Mouse (Mus musculus): ENCODE data around the gene Riox1. TPM values are rescaled to one million over a fixed set of nuclear protein-coding genes. Genes with fewer than 3 reads are reported as not detected.
"Not testable (repeated sequence)": the region's sequence is repeated elsewhere in the genome, so short reads cannot be mapped to it uniquely, and the experiment has no call there.

Riox1 gene
- polyA plus RNA-seq, 1 experiment from 2014 or later = 15.3 TPM

GRCm38 (mm10) chr12:83923486-83923859 lies 26.9 kb upstream of the Riox1 start:
- H3K4me2 ChIP-seq = no peak overlapping the region
- no peak for ATAC-seq (ENCODE audit: low FRiP score)
- H3K9me3 ChIP-seq (ENCODE audit: control insufficient read depth, low read length) = no peaks in the 10 kb centered on the region
- peak overlapping the region; percentile 71; the same call in 1 of the 2 replicates for H3K9ac ChIP-seq (ENCODE audit: low read length)
- no peaks in the 10 kb centered on the region for H3K36me3 ChIP-seq (ENCODE audit: control insufficient read depth, insufficient read depth, low read length)
- DNase-seq (ENCODE audit: low spot score, missing footprints) = no peak
- H3K4me1 ChIP-seq (ENCODE audit: control insufficient read depth, insufficient read depth, low read length) = peaks cover 6% of the 10 kb centered on the region; the same call in 1 of the 2 replicates
- no peak overlapping the region for H3K4me3 ChIP-seq (ENCODE audit: low read depth, low read length)
- 93% methylated on average over 1 of the region's 1 CpGs for WGBS
- H3K27me3 ChIP-seq (ENCODE audit: control insufficient read depth, insufficient read depth, low read length) = no peaks in the 10 kb centered on the region
- no peak overlapping the region for H3K27ac ChIP-seq (ENCODE audit: low read depth, low read length)

DNA sequence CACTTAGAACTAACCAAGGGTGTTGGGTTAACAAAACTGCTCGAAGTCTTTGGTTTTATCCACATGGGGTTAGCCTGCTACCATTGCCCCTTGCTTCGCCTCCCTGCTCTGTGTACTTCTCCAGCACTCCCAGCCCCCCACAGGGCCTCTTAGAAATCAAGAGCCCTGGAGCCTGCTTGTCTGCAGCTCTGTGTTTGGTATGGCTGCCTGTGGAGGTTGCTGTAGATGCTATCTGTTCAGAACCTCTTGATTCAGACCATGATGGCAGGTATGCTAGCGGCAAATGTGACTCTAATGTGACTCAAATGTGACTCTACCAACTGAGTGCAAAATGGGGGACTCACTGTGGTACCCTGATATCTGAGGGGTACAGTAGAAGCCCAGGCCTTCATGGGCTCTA lies 26.1 kb upstream of the Riox1 start:
- peaks cover 6% of the 10 kb centered on the region; the same call in 1 of the 2 replicates for H3K4me1 ChIP-seq (ENCODE audit: control insufficient read depth, insufficient read depth, low read length)
- H3K4me3 ChIP-seq (ENCODE audit: low read depth, low read length) = no peak overlapping the region
- H3K9me3 ChIP-seq (ENCODE audit: control insufficient read depth, low read length) = no peaks in the 10 kb centered on the region
- no peak overlapping the region for H3K27ac ChIP-seq (ENCODE audit: low read depth, low read length)
- H3K27me3 ChIP-seq (ENCODE audit: control insufficient read depth, insufficient read depth, low read length) = no peaks in the 10 kb centered on the region
- no peak for DNase-seq (ENCODE audit: low spot score, missing footprints)
- H3K9ac ChIP-seq (ENCODE audit: low read length) = no peak overlapping the region
- ATAC-seq (ENCODE audit: low FRiP score) = no peak
- 56% methylated on average over 3 of the region's 3 CpGs for WGBS
- H3K36me3 ChIP-seq (ENCODE audit: control insufficient read depth, insufficient read depth, low read length) = no peaks in the 10 kb centered on the region
- no peak overlapping the region for H3K4me2 ChIP-seq

DNA sequence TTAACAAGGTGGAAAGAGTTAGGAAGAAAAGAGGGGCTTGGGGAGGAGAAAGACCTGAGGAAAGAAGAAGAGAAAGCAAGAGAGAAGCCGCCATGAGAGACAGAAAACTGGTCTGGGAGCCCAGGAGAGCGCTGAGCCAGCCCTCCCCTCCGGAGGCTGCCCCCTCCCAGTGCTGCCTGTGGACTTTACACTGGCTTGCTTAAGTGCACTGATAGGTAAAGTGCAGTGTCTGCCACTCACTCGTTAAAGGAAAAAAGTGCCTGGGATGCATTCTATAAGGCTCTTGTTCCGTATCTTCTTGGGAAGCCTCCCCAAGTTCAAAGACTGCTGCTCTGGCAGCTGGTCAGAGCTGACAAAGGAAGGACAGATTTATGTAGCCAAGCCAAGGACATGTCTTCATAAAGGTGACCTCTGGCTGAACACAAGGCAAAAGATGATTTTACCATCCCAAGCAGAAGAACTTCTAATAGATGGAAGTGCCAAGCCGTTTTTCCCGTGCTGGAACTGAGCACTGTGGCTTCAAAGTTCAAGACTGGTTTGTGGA lies 25.2 kb upstream of the Riox1 start:
- H3K4me1 ChIP-seq (ENCODE audit: control insufficient read depth, insufficient read depth, low read length) = peaks cover 6% of the 10 kb centered on the region; the same call in 1 of the 2 replicates
- no peaks in the 10 kb centered on the region for H3K27me3 ChIP-seq (ENCODE audit: control insufficient read depth, insufficient read depth, low read length)
- no peak for ATAC-seq (ENCODE audit: low FRiP score)
- no peaks in the 10 kb centered on the region for H3K36me3 ChIP-seq (ENCODE audit: control insufficient read depth, insufficient read depth, low read length)
- H3K9me3 ChIP-seq (ENCODE audit: control insufficient read depth, low read length) = no peaks in the 10 kb centered on the region
- no peak overlapping the region for H3K27ac ChIP-seq (ENCODE audit: low read depth, low read length)
- no peak overlapping the region for H3K9ac ChIP-seq (ENCODE audit: low read length)
- no peak for DNase-seq (ENCODE audit: low spot score, missing footprints)
- H3K4me2 ChIP-seq = no peak overlapping the region
- no peak overlapping the region for H3K4me3 ChIP-seq (ENCODE audit: low read depth, low read length)
- 61% methylated on average over 7 of the region's 7 CpGs for WGBS

DNA sequence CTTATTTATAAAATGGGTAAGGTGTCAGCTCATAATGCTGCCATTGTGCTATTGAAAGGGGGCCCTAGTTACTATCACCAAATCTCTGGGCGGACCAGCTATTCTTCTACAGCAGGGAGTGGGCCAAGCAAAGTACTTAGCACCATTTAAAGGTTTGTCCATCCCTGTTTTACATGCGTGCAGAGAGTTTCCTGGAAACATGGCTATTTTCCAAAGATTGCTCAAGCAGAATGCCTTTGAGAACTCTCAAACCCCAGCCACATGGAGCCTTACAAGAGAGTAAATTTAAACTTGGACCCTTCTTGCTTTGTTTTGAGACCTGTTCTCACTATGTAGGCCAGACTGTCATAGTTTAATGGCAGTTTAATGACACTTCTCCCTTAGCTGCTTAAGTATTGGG lies 24.3 kb upstream of the Riox1 start:
- DNase-seq (ENCODE audit: low spot score, missing footprints) (no peak), ATAC-seq (ENCODE audit: low FRiP score) (no peak)
- Histone ChIP-seq H3K4me2 (no peak overlapping the region), H3K9ac (ENCODE audit: low read length) (no peak overlapping the region), H3K4me3 (ENCODE audit: low read depth, low read length) (no peak overlapping the region), H3K36me3 (ENCODE audit: control insufficient read depth, insufficient read depth, low read length) (no peaks in the 10 kb centered on the region), H3K27ac (ENCODE audit: low read depth, low read length) (no peak overlapping the region), H3K9me3 (ENCODE audit: control insufficient read depth, low read length) (no peaks in the 10 kb centered on the region), H3K27me3 (ENCODE audit: control insufficient read depth, insufficient read depth, low read length) (no peaks in the 10 kb centered on the region), H3K4me1 (ENCODE audit: control insufficient read depth, insufficient read depth, low read length) (peaks cover 6% of the 10 kb centered on the region; the same call in 1 of the 2 replicates)
- WGBS = 92% methylated on average over 2 of the region's 2 CpGs

GRCm38 (mm10) chr12:83927747-83928146 lies 22.7 kb upstream of the Riox1 start:
- H3K4me3 ChIP-seq (ENCODE audit: low read depth, low read length) = no peak overlapping the region
- no peak for ATAC-seq (ENCODE audit: low FRiP score)
- no peak overlapping the region for H3K27ac ChIP-seq (ENCODE audit: low read depth, low read length)
- H3K27me3 ChIP-seq (ENCODE audit: control insufficient read depth, insufficient read depth, low read length) = no peaks in the 10 kb centered on the region
- H3K36me3 ChIP-seq (ENCODE audit: control insufficient read depth, insufficient read depth, low read length) = no peaks in the 10 kb centered on the region
- peaks cover 6% of the 10 kb centered on the region; the same call in 1 of the 2 replicates for H3K4me1 ChIP-seq (ENCODE audit: control insufficient read depth, insufficient read depth, low read length)
- H3K9me3 ChIP-seq (ENCODE audit: control insufficient read depth, low read length) = no peaks in the 10 kb centered on the region
- no peak overlapping the region for H3K9ac ChIP-seq (ENCODE audit: low read length)
- WGBS = 85% methylated on average over 4 of the region's 4 CpGs
- no peak for DNase-seq (ENCODE audit: low spot score, missing footprints)
- H3K4me2 ChIP-seq = no peak overlapping the region

DNA sequence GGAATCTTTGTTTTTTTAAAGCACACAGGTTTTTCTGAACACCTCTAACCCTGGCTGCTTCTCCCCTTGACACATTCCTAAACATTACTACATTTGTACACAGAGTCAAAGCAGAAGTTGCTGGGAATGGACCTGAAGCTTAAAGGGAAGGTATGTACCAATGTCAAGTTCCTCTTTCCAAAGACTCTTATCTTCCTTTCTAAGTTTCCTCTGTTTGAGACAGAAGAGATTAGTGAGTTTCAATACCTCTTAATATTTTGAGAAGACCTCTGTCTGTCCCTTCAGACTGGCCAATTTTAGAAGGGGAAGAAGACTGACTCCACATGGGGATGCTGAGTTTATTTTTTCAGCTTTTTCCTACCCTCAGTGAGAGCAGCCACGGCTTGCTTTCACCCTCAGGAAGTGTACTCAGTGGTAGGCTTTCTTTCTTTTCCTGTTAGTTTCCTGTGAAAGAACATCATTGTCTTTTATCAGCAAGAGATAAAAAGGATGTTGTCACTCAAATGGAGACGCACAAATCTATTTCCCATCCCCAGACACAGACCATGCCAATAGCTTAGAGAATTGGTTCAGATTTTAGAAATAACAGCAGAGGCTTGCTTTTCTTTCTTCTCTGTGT lies 21.1 kb upstream of the Riox1 start:
- Histone ChIP-seq H3K4me3 (ENCODE audit: low read depth, low read length) (no peak overlapping the region), H3K27me3 (ENCODE audit: control insufficient read depth, insufficient read depth, low read length) (no peaks in the 10 kb centered on the region), H3K36me3 (ENCODE audit: control insufficient read depth, insufficient read depth, low read length) (no peaks in the 10 kb centered on the region), H3K4me1 (ENCODE audit: control insufficient read depth, insufficient read depth, low read length) (no peaks in the 10 kb centered on the region), H3K27ac (ENCODE audit: low read depth, low read length) (no peak overlapping the region), H3K4me2 (no peak overlapping the region), H3K9ac (ENCODE audit: low read length) (no peak overlapping the region), H3K9me3 (ENCODE audit: control insufficient read depth, low read length) (no peaks in the 10 kb centered on the region)
- ATAC-seq (ENCODE audit: low FRiP score) (no peak), DNase-seq (ENCODE audit: low spot score, missing footprints) (no peak)
- WGBS = 62% methylated on average over 2 of the region's 2 CpGs

GRCm38 (mm10) chr12:83937600-83937999 lies 12.8 kb upstream of the Riox1 start:
- Histone ChIP-seq H3K9ac (ENCODE audit: low read length) (no peak overlapping the region), H3K4me2 (no peak overlapping the region), H3K4me3 (ENCODE audit: low read depth, low read length) (no peak overlapping the region), H3K27ac (ENCODE audit: low read depth, low read length) (no peak overlapping the region), H3K27me3 (ENCODE audit: control insufficient read depth, insufficient read depth, low read length) (no peaks in the 10 kb centered on the region), H3K36me3 (ENCODE audit: control insufficient read depth, insufficient read depth, low read length) (no peaks in the 10 kb centered on the region), H3K4me1 (ENCODE audit: control insufficient read depth, insufficient read depth, low read length) (peaks cover 2% of the 10 kb centered on the region; the same call in 1 of the 2 replicates), H3K9me3 (ENCODE audit: control insufficient read depth, low read length) (no peaks in the 10 kb centered on the region)
- WGBS = 70% methylated on average over 10 of the region's 10 CpGs
- no peak for ATAC-seq (ENCODE audit: low FRiP score)
- peak; percentile 44 for DNase-seq (ENCODE audit: low spot score, missing footprints)

DNA sequence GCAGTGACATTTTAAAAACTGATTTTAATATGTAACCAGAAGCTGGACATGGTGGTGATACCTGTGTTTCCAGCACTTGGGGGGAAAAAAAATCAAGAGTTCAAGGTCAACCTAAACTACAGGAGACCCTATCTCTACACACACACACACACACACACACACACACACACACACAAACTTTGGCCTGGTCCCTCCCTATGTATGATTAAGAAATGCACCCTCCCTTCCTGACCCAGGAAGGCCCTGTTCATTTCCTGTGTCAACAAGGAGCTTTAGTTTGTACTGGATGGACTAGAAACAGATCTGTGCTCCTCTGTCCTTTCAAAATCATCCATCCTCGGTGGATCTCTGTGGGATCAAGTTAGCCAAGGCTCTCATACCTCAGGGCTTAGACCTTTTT lies 11.8 kb upstream of the Riox1 start:
- H3K4me1 ChIP-seq (ENCODE audit: control insufficient read depth, insufficient read depth, low read length); H3K27ac ChIP-seq (ENCODE audit: low read depth, low read length); H3K36me3 ChIP-seq (ENCODE audit: control insufficient read depth, insufficient read depth, low read length); H3K4me2 ChIP-seq; H3K9ac ChIP-seq (ENCODE audit: low read length); ATAC-seq (ENCODE audit: low FRiP score); H3K4me3 ChIP-seq (ENCODE audit: low read depth, low read length); H3K9me3 ChIP-seq (ENCODE audit: control insufficient read depth, low read length); H3K27me3 ChIP-seq (ENCODE audit: control insufficient read depth, insufficient read depth, low read length): not testable (repeated sequence)
- 32% methylated on average over 1 of the region's 1 CpGs for WGBS
- DNase-seq (ENCODE audit: low spot score, missing footprints) = peak; percentile 77

GRCm38 (mm10) chr12:83939332-83939731 lies 11.1 kb upstream of the Riox1 start:
- H3K9me3 ChIP-seq (ENCODE audit: control insufficient read depth, low read length) = no peaks in the 10 kb centered on the region
- H3K4me1 ChIP-seq (ENCODE audit: control insufficient read depth, insufficient read depth, low read length) = peaks cover 2% of the 10 kb centered on the region; the same call in 1 of the 2 replicates
- DNase-seq (ENCODE audit: low spot score, missing footprints) (peak; percentile 62), ATAC-seq (ENCODE audit: low FRiP score) (no peak)
- H3K9ac ChIP-seq (ENCODE audit: low read length) = no peak overlapping the region
- no peaks in the 10 kb centered on the region for H3K27me3 ChIP-seq (ENCODE audit: control insufficient read depth, insufficient read depth, low read length)
- no peak overlapping the region for H3K4me2 ChIP-seq
- no peaks in the 10 kb centered on the region for H3K36me3 ChIP-seq (ENCODE audit: control insufficient read depth, insufficient read depth, low read length)
- WGBS = 70% methylated on average over 2 of the region's 2 CpGs
- no peak overlapping the region for H3K4me3 ChIP-seq (ENCODE audit: low read depth, low read length)
- no peak overlapping the region for H3K27ac ChIP-seq (ENCODE audit: low read depth, low read length)
